Mouse (Mus musculus) megakaryocyte, embryonic 14.5 days (primary cell): ENCODE measurements around the gene Ifih1.

Source experiments
- FLI1 ChIP-seq: IDR thresholded peaks from 2 replicates; pipeline ENCODE4 v1.6.1; 2012; ENCODE audit warnings: low read length, inconsistent platforms, mixed read lengths
- GATA1 ChIP-seq: IDR thresholded peaks from 3 replicates; pipeline ENCODE4 v1.6.1; 2012; ENCODE audit warnings: mixed read lengths, low read length, inconsistent platforms, borderline replicate concordance

GRCm38 (mm10) chr2:62564687-62565086 lies 81.4 kb downstream of the Ifih1 start:
- TF ChIP-seq GATA1 (no peak), FLI1 (no peak)
